Mouse (Mus musculus): Measurements from ENCODE around the gene Mpc1. TPM values are rescaled to one million over a fixed set of nuclear protein-coding genes. Genes with fewer than 3 reads are reported as not detected.
A peak's percentile ranks its signal among the peaks of the same experiment; 100 is the strongest.
"Not testable (repeated sequence)": the region's sequence is repeated elsewhere in the genome, so short reads cannot be mapped to it uniquely, and the experiment has no call there.

Gene Mpc1
- polyA plus RNA-seq, 1 experiment from 2014 or later = 317 TPM

DNA sequence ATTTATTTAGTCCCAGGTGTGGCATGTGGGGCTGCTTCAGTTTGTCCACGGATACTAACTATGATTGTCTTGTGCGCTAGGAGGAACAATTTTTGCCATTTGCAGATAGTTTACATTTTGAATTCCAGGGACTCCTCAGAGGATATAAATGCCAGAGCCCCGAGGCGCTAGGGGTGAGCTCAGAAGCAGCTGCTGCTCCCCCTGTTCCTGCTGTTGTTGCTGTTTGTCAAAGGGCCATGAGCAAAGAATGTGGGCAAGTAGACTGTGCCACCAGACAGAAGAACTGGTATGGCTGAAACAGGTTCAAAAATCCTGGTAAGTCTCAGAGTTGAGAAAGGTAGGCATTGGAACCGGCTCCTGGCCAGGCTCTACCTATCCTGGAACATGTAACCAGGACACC is 21.0 kb downstream of the Mpc1 start:
- H3K27me3 ChIP-seq = peaks cover 6% of the 10 kb centered on the region; the same call in 1 of the 2 replicates
- no peaks in the 10 kb centered on the region for H3K9me3 ChIP-seq
- ATAC-seq (ENCODE audit: low read depth) = no peak
- H3K4me2 ChIP-seq = no peak overlapping the region
- H3K9ac ChIP-seq = no peak overlapping the region
- 69% methylated on average over 5 of the region's 5 CpGs for WGBS
- H3K27ac ChIP-seq (replicated peaks) = no peak overlapping the region
- no peaks in the 10 kb centered on the region for H3K36me3 ChIP-seq
- no peaks in the 10 kb centered on the region for H3K4me1 ChIP-seq (replicated peaks)
- H3K4me3 ChIP-seq = no peak overlapping the region

DNA sequence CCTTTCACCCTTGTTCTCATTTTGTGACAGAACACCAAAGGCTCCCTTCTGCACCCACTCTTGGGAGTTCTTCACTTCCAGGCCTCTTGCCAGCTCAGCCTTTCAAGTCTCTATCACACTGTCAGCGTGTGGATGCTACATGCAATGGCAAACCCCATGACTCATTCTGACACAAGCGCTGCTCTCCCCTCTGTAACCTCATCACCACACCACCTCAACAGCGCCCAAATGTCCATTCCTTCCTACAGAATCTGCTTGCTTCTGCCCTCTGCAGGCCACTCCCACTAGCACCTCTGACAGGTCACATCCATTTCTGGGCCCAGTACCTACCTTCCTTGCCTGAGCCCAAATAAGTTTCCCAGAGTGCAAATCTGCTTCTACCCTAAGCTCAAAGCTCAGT is 23.1 kb downstream of the Mpc1 start:
- Histone ChIP-seq H3K4me3 (no peak overlapping the region), H3K36me3 (no peaks in the 10 kb centered on the region), H3K9me3 (no peaks in the 10 kb centered on the region), H3K4me2 (no peak overlapping the region), H3K27ac (replicated peaks) (no peak overlapping the region), H3K9ac (no peak overlapping the region), H3K4me1 (replicated peaks) (0 out of 2 replicates have a peak, but pooled peaks cover 3% of the 10 kb centered on the region), H3K27me3 (peaks cover 6% of the 10 kb centered on the region; the same call in 1 of the 2 replicates)
- whole genome bisulfite sequencing = 23% methylated on average over 3 of the region's 3 CpGs
- no peak for ATAC-seq (ENCODE audit: low read depth)

DNA sequence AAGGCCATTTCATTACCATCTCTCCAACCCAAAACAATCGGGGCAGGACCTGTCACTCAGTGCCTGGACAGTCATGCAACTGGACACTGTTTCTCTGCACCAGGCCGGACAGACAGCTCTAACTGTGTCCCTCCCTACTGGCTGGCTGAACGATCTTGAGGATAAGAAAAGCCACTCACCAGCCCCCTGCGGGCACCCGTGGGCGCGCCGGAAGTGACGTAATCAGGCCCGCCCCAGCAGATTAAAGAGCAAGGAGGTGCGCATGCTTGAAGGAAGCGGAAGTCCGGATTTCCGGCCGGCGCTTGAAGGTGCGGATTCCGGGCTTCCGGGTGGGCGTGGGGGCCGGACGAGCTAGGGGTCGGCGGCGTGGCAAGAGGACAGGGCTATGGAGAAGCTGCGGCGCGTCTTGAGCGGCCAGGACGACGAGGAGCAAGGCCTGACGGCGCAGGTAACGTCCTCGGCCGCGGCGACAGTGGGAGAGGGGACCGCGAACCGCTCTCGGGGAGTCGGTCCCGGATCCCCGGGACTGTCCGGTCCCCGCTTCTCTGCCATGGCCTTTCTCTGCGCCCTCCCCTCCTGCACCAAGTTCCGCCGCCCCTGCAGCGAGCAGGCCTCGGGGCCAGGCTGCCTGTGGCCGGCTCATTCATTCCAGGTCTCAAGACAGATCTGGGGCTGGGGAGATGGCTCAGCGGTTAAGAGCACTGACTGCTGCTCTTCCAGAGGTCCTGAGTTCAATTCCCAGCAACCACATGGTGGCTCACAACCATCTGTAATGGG is 28.3 kb downstream of the Mpc1 start, which contains the start of gene Sft2d1:
Gene Sft2d1 (plus strand): TSS at position 265 of the 777 bp plus-strand sequence.
- Histone ChIP-seq H3K9ac (peak within 1 kb of the TSS; percentile 92), H3K9me3 (no peaks in the 10 kb centered on the region), H3K4me2 (peak within 1 kb of the TSS; percentile 84), H3K4me3 (peak within 1 kb of the TSS; percentile 89), H3K27ac (replicated peaks) (peak within 1 kb of the TSS; percentile 85), H3K27me3 (peaks cover 6% of the 10 kb centered on the region; the same call in 1 of the 2 replicates), H3K4me1 (replicated peaks) (peaks cover 26% of the 10 kb centered on the region), H3K36me3 (peaks cover 3% of the 10 kb centered on the region; the same call in 1 of the 2 replicates)
- under 1% methylated on average over 52 of the region's 54 CpGs for WGBS
- peak; percentile 94 for ATAC-seq (ENCODE audit: low read depth)

DNA sequence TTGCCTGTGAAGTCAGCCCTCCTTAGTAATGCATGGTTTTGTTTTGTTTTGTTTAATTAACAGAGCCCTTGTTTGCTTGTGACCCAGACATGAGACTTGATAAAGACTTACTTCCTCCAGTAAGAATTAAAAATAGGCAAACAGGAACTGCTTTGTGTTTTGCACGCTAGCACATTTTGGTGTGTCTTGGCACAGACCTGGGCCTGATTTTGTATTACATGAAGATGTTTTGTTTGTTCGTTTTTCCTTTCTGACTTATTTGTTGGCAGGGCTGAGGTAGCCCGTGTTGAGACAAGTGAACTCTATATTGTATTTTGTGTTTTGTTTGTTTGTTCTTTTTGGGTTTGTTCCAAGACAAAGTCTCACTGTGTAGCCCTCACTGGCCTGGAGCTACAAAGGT is 29.0 kb downstream of the Mpc1 start:
- no peak overlapping the region for H3K27ac ChIP-seq (replicated peaks)
- peaks cover 6% of the 10 kb centered on the region; the same call in 1 of the 2 replicates for H3K27me3 ChIP-seq
- no peak for ATAC-seq (ENCODE audit: low read depth)
- H3K4me3 ChIP-seq = peak overlapping the region; percentile 89
- H3K9ac ChIP-seq = peak overlapping the region; percentile 92
- peaks cover 26% of the 10 kb centered on the region for H3K4me1 ChIP-seq (replicated peaks)
- H3K4me2 ChIP-seq = peak overlapping the region; percentile 84
- no peaks in the 10 kb centered on the region for H3K9me3 ChIP-seq
- 48% methylated on average over 3 of the region's 3 CpGs for WGBS
- H3K36me3 ChIP-seq = peaks cover 3% of the 10 kb centered on the region; the same call in 1 of the 2 replicates

DNA sequence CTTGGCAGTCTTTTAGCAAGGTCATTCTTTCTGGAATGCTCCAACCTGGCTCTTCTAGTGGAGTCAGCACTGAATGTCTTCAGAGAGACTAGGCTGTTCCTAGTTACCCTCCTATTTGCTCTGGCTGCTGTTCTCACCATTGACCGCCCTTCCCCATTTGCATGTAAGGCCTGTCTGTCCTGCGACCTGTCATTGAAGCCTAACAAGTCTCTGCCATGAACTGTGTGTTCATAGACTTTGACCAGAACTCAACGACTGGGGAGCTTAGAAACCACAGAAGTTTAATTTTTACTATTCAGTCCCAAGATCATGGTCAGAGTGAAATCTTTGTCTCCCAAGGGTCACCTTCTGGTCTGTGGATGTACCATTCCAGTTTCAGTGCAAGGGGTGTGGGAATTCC is 31.3 kb downstream of the Mpc1 start:
- Histone ChIP-seq H3K27ac (replicated peaks) (no peak overlapping the region), H3K4me3 (no peak overlapping the region), H3K36me3 (peaks cover 3% of the 10 kb centered on the region; the same call in 1 of the 2 replicates), H3K27me3 (no peaks in the 10 kb centered on the region), H3K4me1 (replicated peaks) (peaks cover 26% of the 10 kb centered on the region), H3K9ac (no peak overlapping the region), H3K4me2 (no peak overlapping the region), H3K9me3 (no peaks in the 10 kb centered on the region)
- WGBS = 85% methylated on average over 3 of the region's 3 CpGs
- no peak for ATAC-seq (ENCODE audit: low read depth)

GRCm38 (mm10) chr17:8316251-8316650 is 33.5 kb downstream of the Mpc1 start:
- Histone ChIP-seq H3K9ac (no peak overlapping the region), H3K4me1 (replicated peaks) (peaks cover 23% of the 10 kb centered on the region), H3K9me3 (no peaks in the 10 kb centered on the region), H3K27me3 (no peaks in the 10 kb centered on the region), H3K36me3 (peaks cover 7% of the 10 kb centered on the region), H3K4me2 (no peak overlapping the region), H3K27ac (replicated peaks) (no peak overlapping the region), H3K4me3 (no peak overlapping the region)
- no peak for ATAC-seq (ENCODE audit: low read depth)
- 97% methylated on average over 1 of the region's 1 CpGs for WGBS

GRCm38 (mm10) chr17:8326877-8327276 is 44.2 kb downstream of the Mpc1 start:
- not testable (repeated sequence) for H3K4me1 ChIP-seq (replicated peaks); H3K27me3 ChIP-seq; H3K9me3 ChIP-seq; H3K4me2 ChIP-seq; H3K9ac ChIP-seq; ATAC-seq (ENCODE audit: low read depth); H3K4me3 ChIP-seq; H3K27ac ChIP-seq (replicated peaks)
- H3K36me3 ChIP-seq = peaks cover 45% of the 10 kb centered on the region
- WGBS = 83% methylated on average over 10 of the region's 11 CpGs

GRCm38 (mm10) chr17:8328511-8329174 is 45.9 kb downstream of the Mpc1 start:
- no peaks in the 10 kb centered on the region for H3K4me1 ChIP-seq (replicated peaks)
- WGBS = 66% methylated on average over 7 of the region's 7 CpGs
- H3K9me3 ChIP-seq = no peaks in the 10 kb centered on the region
- no peak overlapping the region for H3K4me2 ChIP-seq
- no peak overlapping the region for H3K27ac ChIP-seq (replicated peaks)
- H3K27me3 ChIP-seq = no peaks in the 10 kb centered on the region
- no peak for ATAC-seq (ENCODE audit: low read depth)
- H3K9ac ChIP-seq = no peak overlapping the region
- H3K36me3 ChIP-seq = peaks cover 31% of the 10 kb centered on the region
- H3K4me3 ChIP-seq = no peak overlapping the region

DNA sequence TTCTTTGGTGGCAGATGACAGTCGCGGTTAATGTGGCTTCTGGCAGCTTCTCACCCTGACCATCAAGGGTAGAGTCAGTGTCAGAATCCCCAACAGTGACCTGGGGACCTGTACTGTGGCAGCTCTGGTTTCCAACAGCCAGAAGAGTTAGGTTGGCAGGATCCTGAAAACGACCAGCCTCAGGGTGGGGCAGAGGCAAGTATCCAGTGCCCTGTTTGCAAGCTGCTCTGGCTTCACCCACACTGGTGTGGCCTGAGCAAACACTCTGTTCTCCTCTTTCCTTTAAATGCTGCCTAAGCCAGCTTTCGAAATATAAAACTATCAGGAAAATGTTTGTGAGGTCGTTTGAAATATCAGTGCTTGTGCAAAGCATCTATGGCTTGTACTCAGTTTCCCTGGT is 47.9 kb downstream of the Mpc1 start:
- Histone ChIP-seq H3K9me3 (no peaks in the 10 kb centered on the region), H3K27me3 (no peaks in the 10 kb centered on the region), H3K4me2 (no peak overlapping the region), H3K36me3 (peaks cover 19% of the 10 kb centered on the region), H3K4me1 (replicated peaks) (no peaks in the 10 kb centered on the region), H3K9ac (no peak overlapping the region), H3K4me3 (no peak overlapping the region), H3K27ac (replicated peaks) (no peak overlapping the region)
- ATAC-seq (ENCODE audit: low read depth) = no peak
- 76% methylated on average over 5 of the region's 5 CpGs for WGBS

DNA sequence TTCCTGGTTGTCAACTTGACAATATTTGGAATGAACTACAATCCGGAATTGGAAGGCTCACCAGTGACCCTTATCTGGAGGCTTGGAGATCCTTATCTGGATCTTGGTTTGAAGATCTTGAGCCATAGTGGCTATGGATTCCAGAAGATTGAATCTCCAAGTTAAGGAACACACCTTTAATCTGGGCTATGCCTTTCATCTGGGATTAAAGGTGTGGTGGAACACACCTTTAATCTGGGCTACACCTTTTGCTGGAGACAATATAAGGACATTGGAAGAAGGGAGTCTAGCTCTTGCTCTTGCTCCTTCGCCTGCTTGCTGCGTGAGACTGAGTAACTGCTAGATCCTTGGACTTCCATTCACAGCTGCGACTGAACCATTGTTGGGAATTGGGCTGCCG is 54.5 kb downstream of the Mpc1 start, which contains the start of gene Prr18:
Gene Prr18 (plus strand): TSS at position 301 of the 400 bp plus-strand sequence.
- WGBS = 100% methylated on average over 1 of the region's 5 CpGs
- H3K4me1 ChIP-seq (replicated peaks) = peaks cover 28% of the 10 kb centered on the region
- H3K9ac ChIP-seq; H3K27ac ChIP-seq (replicated peaks); H3K36me3 ChIP-seq; ATAC-seq (ENCODE audit: low read depth); H3K9me3 ChIP-seq; H3K4me3 ChIP-seq; H3K4me2 ChIP-seq: not testable (repeated sequence)
- peaks cover 28% of the 10 kb centered on the region for H3K27me3 ChIP-seq

DNA sequence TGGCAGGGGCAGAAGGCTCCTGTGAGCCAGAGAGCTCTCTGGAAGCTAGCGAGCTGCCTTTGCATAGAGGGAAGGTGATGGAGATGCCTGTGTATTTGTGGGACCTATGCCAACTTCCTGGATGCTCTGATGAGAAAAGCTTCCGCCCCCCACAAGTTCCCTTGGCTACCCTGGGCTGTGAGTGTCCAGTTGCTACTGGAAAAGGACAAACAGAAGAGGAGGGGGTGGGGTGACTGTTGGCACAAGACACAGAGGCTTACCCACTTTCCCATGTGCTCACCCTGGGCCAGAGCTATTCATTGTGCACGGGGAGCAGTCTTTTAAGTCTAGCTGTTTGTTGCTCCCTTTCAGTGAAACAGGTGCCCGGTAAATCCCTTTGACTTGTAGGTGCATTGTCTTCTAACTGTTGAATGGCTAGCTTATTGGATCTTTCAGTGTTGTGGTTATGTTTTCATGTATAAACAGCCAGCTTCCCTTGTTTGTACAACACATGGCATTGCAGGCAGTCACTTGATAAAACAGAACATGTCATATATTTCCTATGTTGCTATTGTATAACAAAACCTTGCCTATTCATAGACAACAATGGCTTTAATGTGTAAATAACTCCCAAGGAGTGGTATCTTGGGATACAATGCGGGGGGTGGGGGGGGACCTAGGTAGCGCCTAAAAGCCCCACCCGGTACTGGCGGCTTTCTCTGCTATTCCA is 57.1 kb downstream of the Mpc1 start:
- ATAC-seq (ENCODE audit: low read depth) = no peak; the same call in 1 of the 2 replicates
- no peaks in the 10 kb centered on the region for H3K36me3 ChIP-seq
- 18% methylated on average over 8 of the region's 8 CpGs for WGBS
- H3K4me1 ChIP-seq (replicated peaks) = peaks cover 43% of the 10 kb centered on the region
- no peaks in the 10 kb centered on the region for H3K9me3 ChIP-seq
- peak overlapping the region; percentile 86 for H3K27ac ChIP-seq (replicated peaks)
- H3K9ac ChIP-seq = peak overlapping the region; percentile 94
- peak overlapping the region; percentile 98 for H3K4me2 ChIP-seq
- H3K27me3 ChIP-seq = peaks cover 33% of the 10 kb centered on the region
- H3K4me3 ChIP-seq = peak overlapping the region; percentile 73

Measured in neural tube, embryonic 13.5 days (tissue).